Mouse (Mus musculus): ENCODE measurements around the gene Myo6.

Myo6 gene

GRCm38 (mm10) chr9:80237184-80237799 lies 72.5 kb downstream of the Myo6 start:
- no peak for DNase-seq (ENCODE audit: low spot score)

- no peak for DNase-seq (ENCODE audit: low spot score)
Observed at GRCm38 (mm10) chr9:80241719-80242118, 76.9 kb downstream of the Myo6 start.

- no peak for DNase-seq (ENCODE audit: low spot score)
Observed at GRCm38 (mm10) chr9:80252146-80252545, 87.3 kb downstream of the Myo6 start.

- no peak for DNase-seq (ENCODE audit: low spot score)
Observed at GRCm38 (mm10) chr9:80253241-80253640, 88.4 kb downstream of the Myo6 start.

GRCm38 (mm10) chr9:80256561-80256960 lies 91.7 kb downstream of the Myo6 start:
- DNase-seq (ENCODE audit: low spot score) = no peak

- no peak for DNase-seq (ENCODE audit: low spot score)
Observed at GRCm38 (mm10) chr9:80258396-80258795, 93.6 kb downstream of the Myo6 start.

- no peak for DNase-seq (ENCODE audit: low spot score)
Observed at GRCm38 (mm10) chr9:80260905-80261304, 96.1 kb downstream of the Myo6 start.

- no peak for DNase-seq (ENCODE audit: low spot score)
Observed at GRCm38 (mm10) chr9:80262367-80263026, 97.7 kb downstream of the Myo6 start.

- DNase-seq (ENCODE audit: low spot score) = no peak
Observed at GRCm38 (mm10) chr9:80266086-80266485, 101.3 kb downstream of the Myo6 start.

GRCm38 (mm10) chr9:80266507-80266906 lies 101.7 kb downstream of the Myo6 start:
- DNase-seq (ENCODE audit: low spot score) = no peak

- no peak for DNase-seq (ENCODE audit: low spot score)
Observed at GRCm38 (mm10) chr9:80269596-80269995, 104.8 kb downstream of the Myo6 start.

GRCm38 (mm10) chr9:80272951-80273350 lies 108.1 kb downstream of the Myo6 start:
- no peak for DNase-seq (ENCODE audit: low spot score)

- DNase-seq (ENCODE audit: low spot score) = no peak
Observed at GRCm38 (mm10) chr9:80275053-80275771, 110.4 kb downstream of the Myo6 start.

- no peak for DNase-seq (ENCODE audit: low spot score)
Observed at GRCm38 (mm10) chr9:80275772-80276134, 110.9 kb downstream of the Myo6 start.

- DNase-seq (ENCODE audit: low spot score) = no peak
Observed at GRCm38 (mm10) chr9:80277157-80277556, 112.3 kb downstream of the Myo6 start.

GRCm38 (mm10) chr9:80277770-80278169 lies 112.9 kb downstream of the Myo6 start:
- DNase-seq (ENCODE audit: low spot score) = no peak

GRCm38 (mm10) chr9:80280724-80281123 lies 115.9 kb downstream of the Myo6 start:
- DNase-seq (ENCODE audit: low spot score) = no peak

GRCm38 (mm10) chr9:80282426-80282825 lies 117.6 kb downstream of the Myo6 start:
- DNase-seq (ENCODE audit: low spot score) = no peak

GRCm38 (mm10) chr9:80284539-80285174 lies 119.8 kb downstream of the Myo6 start:
- no peak for DNase-seq (ENCODE audit: low spot score)

GRCm38 (mm10) chr9:80286845-80287244 lies 122.0 kb downstream of the Myo6 start:
- DNase-seq (ENCODE audit: low spot score) = no peak

- DNase-seq (ENCODE audit: low spot score) = no peak
Observed at GRCm38 (mm10) chr9:80293056-80293584, 128.3 kb downstream of the Myo6 start.

- no peak for DNase-seq (ENCODE audit: low spot score)
Observed at GRCm38 (mm10) chr9:80296086-80296485, 131.3 kb downstream of the Myo6 start.

GRCm38 (mm10) chr9:80299031-80299430 lies 134.2 kb downstream of the Myo6 start:
- DNase-seq (ENCODE audit: low spot score) = no peak
